Comparison of ENCODE assay signal across 1 mouse cellular context in genomic region chr12:111927338-111927737, GRCm38 (mm10).
TF ChIP-seq lines count a peak whose summit lies in the region.

No protein-coding gene starts in this region.

TF ChIP-seq in MEL, 35 proteins besides CTCF, POLR2A, EP300 and RAD21 (continued from another document):
- TF ChIP-seq NELFE (IDR thresholded peaks at IDR 0.05; ENCODE audit: low read depth, low read length) = no peak
- TF ChIP-seq CHD2 (IDR thresholded peaks at IDR 0.05; ENCODE audit: low read length) = no peak
- TF ChIP-seq MXI1 (IDR thresholded peaks at IDR 0.05; ENCODE audit: low read depth, low read length) = no peak
- no peak for TF ChIP-seq USF2 (IDR thresholded peaks at IDR 0.05; ENCODE audit: borderline replicate concordance in 1 of 2, insufficient read depth in 1 of 2, low read depth in 1 of 2, low read length in 2 of 2)
- no peak for TF ChIP-seq POLR2AphosphoS2 (IDR thresholded peaks at IDR 0.05; ENCODE audit: low read length)
- TF ChIP-seq ZC3H11A (IDR thresholded peaks at IDR 0.05; ENCODE audit: low read depth, low read length) = no peak
- no peak for TF ChIP-seq MYC (IDR thresholded peaks at IDR 0.05; ENCODE audit: low read depth, low read length)
- no peak for TF ChIP-seq SMC3 (IDR thresholded peaks at IDR 0.05; ENCODE audit: low read depth, low read length)
TF ChIP-seq in MEL: peak in this region for 0.
